Mouse (Mus musculus): ENCODE results near the gene Limch1. TPM values are rescaled to one million over a fixed set of nuclear protein-coding genes. Genes with fewer than 3 reads are reported as not detected.

Gene Limch1
- total and polyA plus RNA-seq, 2 experiments: 0.13 to 0.55 TPM

DNA sequence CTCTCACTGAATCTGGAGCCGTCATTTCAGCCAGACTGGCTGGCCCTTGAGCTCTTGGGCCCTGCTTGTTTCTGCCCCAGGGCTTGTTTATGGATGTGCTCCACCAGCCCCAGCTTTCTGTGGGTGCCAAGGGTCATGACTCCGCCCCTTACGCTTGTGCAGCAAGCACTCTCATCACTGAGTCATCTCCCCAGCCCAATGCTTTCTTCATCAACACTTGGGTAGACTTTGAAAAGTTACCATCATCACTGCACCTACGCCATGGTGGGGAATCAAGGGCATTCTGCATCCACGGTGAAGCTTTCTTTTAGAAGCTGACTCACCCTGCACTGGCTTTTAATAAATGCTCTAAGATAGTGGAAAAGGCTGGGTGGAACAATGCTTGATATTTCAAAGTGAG is 97.1 kb downstream of the Limch1 start:
- no peak for TF ChIP-seq CTCF (IDR thresholded peaks at IDR 0.05; ENCODE audit: low read depth, low read length)
- no peak for TF ChIP-seq POLR2A (IDR thresholded peaks at IDR 0.05; ENCODE audit: extremely low read depth, insufficient read depth, low read length)
- H3K27ac ChIP-seq (replicated peaks; ENCODE audit: insufficient read depth, low read depth, low read length): no peak overlapping the region
- H3K79me2 ChIP-seq (ENCODE audit: control insufficient read depth, insufficient read depth, low read length): no peaks in the 10 kb centered on the region
- H3K36me3 ChIP-seq (ENCODE audit: control insufficient read depth, insufficient read depth, low read length): no peaks in the 10 kb centered on the region
- no peaks in the 10 kb centered on the region for H3K4me1 ChIP-seq (ENCODE audit: control insufficient read depth, insufficient read depth, low read length)
- no peak overlapping the region for H3K4me3 ChIP-seq (ENCODE audit: insufficient read depth, low read depth, low read length)
- H3K27me3 ChIP-seq (ENCODE audit: control insufficient read depth, insufficient read depth, low read length): no peaks in the 10 kb centered on the region
- H3K9ac ChIP-seq (ENCODE audit: low read depth, low read length): no peak overlapping the region
- WGBS: 92% methylated on average over 5 of the region's 5 CpGs
- DNase-seq (ENCODE audit: extremely low read depth, low read depth, low spot score): no peak

DNA sequence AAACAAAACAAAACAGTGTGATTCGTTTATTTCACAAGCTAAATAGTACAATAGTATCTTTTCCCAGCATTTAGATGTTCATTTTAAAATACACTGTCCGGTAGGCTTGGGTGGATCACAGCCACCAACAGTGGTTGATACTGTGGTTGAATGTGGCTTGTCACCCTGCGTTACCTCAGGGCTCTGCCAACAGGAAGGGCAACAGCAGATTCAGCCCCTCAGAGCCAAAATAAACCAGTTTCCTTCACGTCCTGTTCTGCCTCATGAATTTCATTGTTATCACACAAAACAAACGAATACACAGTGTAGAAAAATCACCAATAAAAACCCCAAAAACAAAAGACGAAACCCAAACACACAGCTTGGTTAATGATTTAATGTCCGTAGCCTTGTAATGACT is 102.5 kb downstream of the Limch1 start:
- H3K27ac ChIP-seq (replicated peaks; ENCODE audit: insufficient read depth, low read depth, low read length): no peak overlapping the region
- H3K79me2 ChIP-seq (ENCODE audit: control insufficient read depth, insufficient read depth, low read length): no peaks in the 10 kb centered on the region
- no peak overlapping the region for H3K4me3 ChIP-seq (ENCODE audit: insufficient read depth, low read depth, low read length)
- no peak for TF ChIP-seq POLR2A (IDR thresholded peaks at IDR 0.05; ENCODE audit: extremely low read depth, insufficient read depth, low read length)
- no peak for TF ChIP-seq CTCF (IDR thresholded peaks at IDR 0.05; ENCODE audit: low read depth, low read length)
- H3K9ac ChIP-seq (ENCODE audit: low read depth, low read length): no peak overlapping the region
- 46% methylated on average over 7 of the region's 7 CpGs for WGBS
- no peaks in the 10 kb centered on the region for H3K4me1 ChIP-seq (ENCODE audit: control insufficient read depth, insufficient read depth, low read length)
- DNase-seq (ENCODE audit: extremely low read depth, low read depth, low spot score): no peak
- no peaks in the 10 kb centered on the region for H3K36me3 ChIP-seq (ENCODE audit: control insufficient read depth, insufficient read depth, low read length)
- H3K27me3 ChIP-seq (ENCODE audit: control insufficient read depth, insufficient read depth, low read length): no peaks in the 10 kb centered on the region

DNA sequence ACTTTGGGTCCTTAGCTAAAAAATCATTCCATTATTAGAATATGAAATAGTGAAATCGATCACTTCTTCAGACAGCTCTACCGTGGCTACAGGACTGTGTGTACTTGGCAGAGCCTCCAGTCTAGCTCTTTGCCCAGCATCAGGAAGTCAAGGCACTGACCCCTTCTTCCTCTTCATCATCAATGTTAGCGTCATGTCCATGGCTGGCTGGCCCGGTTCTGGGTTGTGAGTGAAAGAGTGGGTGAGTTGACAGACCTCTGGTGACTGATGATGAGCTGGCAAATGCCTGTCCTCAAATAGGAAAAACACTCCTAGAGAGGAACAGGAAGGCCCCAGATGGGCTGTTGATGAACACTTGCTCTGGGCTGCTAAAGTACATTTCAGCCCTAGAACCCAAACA is 103.5 kb downstream of the Limch1 start:
- no peak for TF ChIP-seq CTCF (IDR thresholded peaks at IDR 0.05; ENCODE audit: low read depth, low read length)
- TF ChIP-seq POLR2A (IDR thresholded peaks at IDR 0.05; ENCODE audit: extremely low read depth, insufficient read depth, low read length): no peak
- no peak overlapping the region for H3K4me3 ChIP-seq (ENCODE audit: insufficient read depth, low read depth, low read length)
- H3K36me3 ChIP-seq (ENCODE audit: control insufficient read depth, insufficient read depth, low read length): no peaks in the 10 kb centered on the region
- no peaks in the 10 kb centered on the region for H3K4me1 ChIP-seq (ENCODE audit: control insufficient read depth, insufficient read depth, low read length)
- H3K9ac ChIP-seq (ENCODE audit: low read depth, low read length): no peak overlapping the region
- no peaks in the 10 kb centered on the region for H3K27me3 ChIP-seq (ENCODE audit: control insufficient read depth, insufficient read depth, low read length)
- H3K79me2 ChIP-seq (ENCODE audit: control insufficient read depth, insufficient read depth, low read length): no peaks in the 10 kb centered on the region
- 66% methylated on average over 4 of the region's 4 CpGs for WGBS
- H3K27ac ChIP-seq (replicated peaks; ENCODE audit: insufficient read depth, low read depth, low read length): no peak overlapping the region
- DNase-seq (ENCODE audit: extremely low read depth, low read depth, low spot score): no peak

DNA sequence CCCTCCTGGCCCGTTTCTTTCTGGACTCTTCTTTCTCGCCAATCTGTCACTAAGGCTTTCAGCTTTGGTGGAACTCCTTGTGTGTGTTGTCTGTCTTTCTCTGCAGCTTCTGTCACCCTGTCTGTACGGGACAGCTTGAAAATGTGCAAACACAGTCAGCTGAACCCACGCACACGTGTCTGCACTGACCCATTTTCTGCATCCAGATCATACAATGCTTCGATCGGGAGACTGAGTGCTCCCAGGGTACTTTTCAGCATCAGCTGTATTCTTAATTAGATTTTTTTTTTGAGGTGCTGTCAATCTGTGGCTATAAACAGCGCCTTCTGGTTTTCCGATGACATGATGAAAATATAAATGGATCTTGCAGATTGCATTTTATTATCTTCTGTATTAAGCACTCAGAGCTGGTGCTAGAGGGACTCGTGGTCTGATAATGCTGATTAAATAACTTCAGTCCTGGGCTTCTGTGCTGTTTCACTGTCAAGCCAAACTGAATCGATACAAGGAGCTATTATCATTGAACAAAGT is 105.2 kb downstream of the Limch1 start:
- Histone ChIP-seq H3K4me3 (ENCODE audit: insufficient read depth, low read depth, low read length) (no peak overlapping the region), H3K4me1 (ENCODE audit: control insufficient read depth, insufficient read depth, low read length) (no peaks in the 10 kb centered on the region), H3K36me3 (ENCODE audit: control insufficient read depth, insufficient read depth, low read length) (no peaks in the 10 kb centered on the region), H3K9ac (ENCODE audit: low read depth, low read length) (no peak overlapping the region), H3K79me2 (ENCODE audit: control insufficient read depth, insufficient read depth, low read length) (no peaks in the 10 kb centered on the region), H3K27me3 (ENCODE audit: control insufficient read depth, insufficient read depth, low read length) (no peaks in the 10 kb centered on the region), H3K27ac (replicated peaks; ENCODE audit: insufficient read depth, low read depth, low read length) (no peak overlapping the region)
- TF ChIP-seq CTCF (IDR thresholded peaks at IDR 0.05; ENCODE audit: low read depth, low read length) (no peak), POLR2A (IDR thresholded peaks at IDR 0.05; ENCODE audit: extremely low read depth, insufficient read depth, low read length) (no peak)
- no peak for DNase-seq (ENCODE audit: extremely low read depth, low read depth, low spot score)
- 80% methylated on average over 11 of the region's 11 CpGs for WGBS

- whole genome bisulfite sequencing: 77% methylated on average over 5 of the region's 5 CpGs
- H3K4me1 ChIP-seq (ENCODE audit: control insufficient read depth, insufficient read depth, low read length): no peaks in the 10 kb centered on the region
- H3K79me2 ChIP-seq (ENCODE audit: control insufficient read depth, insufficient read depth, low read length): no peaks in the 10 kb centered on the region
- H3K9ac ChIP-seq (ENCODE audit: low read depth, low read length): no peak overlapping the region
- H3K27me3 ChIP-seq (ENCODE audit: control insufficient read depth, insufficient read depth, low read length): no peaks in the 10 kb centered on the region
- DNase-seq (ENCODE audit: extremely low read depth, low read depth, low spot score): no peak
- TF ChIP-seq CTCF (IDR thresholded peaks at IDR 0.05; ENCODE audit: low read depth, low read length): no peak
- TF ChIP-seq POLR2A (IDR thresholded peaks at IDR 0.05; ENCODE audit: extremely low read depth, insufficient read depth, low read length): no peak
- H3K27ac ChIP-seq (replicated peaks; ENCODE audit: insufficient read depth, low read depth, low read length): no peak overlapping the region
- no peaks in the 10 kb centered on the region for H3K36me3 ChIP-seq (ENCODE audit: control insufficient read depth, insufficient read depth, low read length)
- H3K4me3 ChIP-seq (ENCODE audit: insufficient read depth, low read depth, low read length): no peak overlapping the region
Measured at GRCm38 (mm10) chr5:66851708-66852107, 106.1 kb downstream of the Limch1 start.

GRCm38 (mm10) chr5:66854263-66854662 is 108.6 kb downstream of the Limch1 start:
- no peaks in the 10 kb centered on the region for H3K27me3 ChIP-seq (ENCODE audit: control insufficient read depth, insufficient read depth, low read length)
- no peak overlapping the region for H3K9ac ChIP-seq (ENCODE audit: low read depth, low read length)
- no peak overlapping the region for H3K27ac ChIP-seq (replicated peaks; ENCODE audit: insufficient read depth, low read depth, low read length)
- no peak overlapping the region for H3K4me3 ChIP-seq (ENCODE audit: insufficient read depth, low read depth, low read length)
- no peaks in the 10 kb centered on the region for H3K4me1 ChIP-seq (ENCODE audit: control insufficient read depth, insufficient read depth, low read length)
- WGBS: 92% methylated on average over 5 of the region's 5 CpGs
- DNase-seq (ENCODE audit: extremely low read depth, low read depth, low spot score): no peak
- H3K36me3 ChIP-seq (ENCODE audit: control insufficient read depth, insufficient read depth, low read length): no peaks in the 10 kb centered on the region
- no peak for TF ChIP-seq CTCF (IDR thresholded peaks at IDR 0.05; ENCODE audit: low read depth, low read length)
- TF ChIP-seq POLR2A (IDR thresholded peaks at IDR 0.05; ENCODE audit: extremely low read depth, insufficient read depth, low read length): no peak
- H3K79me2 ChIP-seq (ENCODE audit: control insufficient read depth, insufficient read depth, low read length): no peaks in the 10 kb centered on the region
